Mouse (Mus musculus) B cell, adult 67 days (primary cell): ENCODE results near the gene Rbm44. TPM values are rescaled to one million over a fixed set of nuclear protein-coding genes. Genes with fewer than 3 reads are reported as not detected.

Experiments used
- total RNA-seq, 2 experiments: library from RNA; stranded (reverse); gene quantifications; 4 replicates each; pipeline ENCODE4 v1.2.4; 2023

Rbm44 gene
- 1 to 10 TPM; 1.8 to 2.7 TPM for total RNA-seq

DNA sequence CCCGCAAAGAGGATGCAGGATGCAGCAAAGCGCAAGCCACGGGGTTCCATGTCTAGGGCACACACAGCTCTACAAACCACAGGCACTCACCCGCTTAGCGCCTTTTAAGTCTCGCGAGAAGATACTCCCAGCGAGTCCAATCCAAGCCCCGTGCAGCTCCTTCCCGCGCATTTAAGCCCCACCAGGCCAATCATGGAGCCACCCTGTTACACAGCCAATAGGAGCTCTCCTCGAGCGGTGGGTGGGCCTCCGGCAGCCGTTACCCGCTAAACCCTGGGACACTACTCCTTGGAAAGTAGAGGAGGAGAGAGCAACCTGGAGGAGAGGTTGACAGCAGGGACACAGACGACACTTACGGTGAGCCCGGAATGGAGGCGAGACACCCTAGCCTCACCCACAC lies at the start of gene Rbm44:
Rbm44 (plus strand) TSS at position 277 of the 400 bp plus-strand sequence.

DNA sequence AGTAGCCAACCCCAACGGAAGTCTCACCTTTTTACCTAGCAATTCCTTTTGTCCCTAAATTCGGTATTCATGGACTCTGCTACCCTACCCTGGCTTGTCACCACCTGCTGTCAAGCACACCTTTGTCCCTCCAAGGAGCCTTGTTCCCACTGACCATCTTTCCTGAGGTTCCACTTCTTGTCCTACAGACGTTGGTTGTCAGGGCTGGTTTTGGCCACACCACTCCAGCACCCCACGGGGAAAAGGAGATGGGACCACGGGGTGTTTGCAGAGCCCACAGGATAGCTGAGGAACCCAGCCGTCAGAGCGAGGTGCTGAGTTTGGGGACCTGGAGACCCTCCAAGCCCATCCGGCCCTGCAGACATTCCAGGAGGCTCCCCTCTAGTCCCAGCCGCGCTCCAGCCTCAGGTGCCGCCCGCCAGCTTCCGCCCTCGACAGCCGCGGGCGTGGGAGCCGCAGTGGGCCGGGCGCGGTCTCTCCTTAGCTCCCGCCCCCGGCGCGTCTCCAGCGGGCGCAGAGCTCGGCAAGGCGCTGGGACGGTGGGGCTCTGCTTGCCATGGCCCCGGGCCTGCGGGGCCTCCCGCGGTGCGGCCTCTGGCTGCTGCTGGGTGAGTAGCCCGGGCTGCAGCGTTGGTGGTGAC lies 34.8 kb downstream of the Rbm44 start, which contains the start of gene Ramp1:
Ramp1 (plus strand) TSS at position 290 of the 641 bp plus-strand sequence.

Other genes starting within 250 kb of the Rbm44 start
- gene Mlph, start 230.0 kb upstream of the Rbm44 start, total RNA-seq = not detected
- gene Prlh, start 192.0 kb upstream of the Rbm44 start, total RNA-seq = not detected
- gene Rab17, start 175.4 kb upstream of the Rbm44 start, total RNA-seq = not detected
- 100 to 1,000 TPM; 141 to 144 TPM for gene Lrrfip1, start 146.4 kb upstream of the Rbm44 start, total RNA-seq
- gene Ramp1, start 34.7 kb downstream of the Rbm44 start, total RNA-seq = under 1 TPM in 1 of 2 experiments, not detected in 1; 0.23 TPM
- 10 to 100 TPM; 50.8 to 66.0 TPM for gene Ube2f, start 105.2 kb downstream of the Rbm44 start, total RNA-seq
- gene Scly, start 153.2 kb downstream of the Rbm44 start, total RNA-seq = 10 to 100 TPM; 28.1 to 40.0 TPM
- gene Espnl, start 177.0 kb downstream of the Rbm44 start, total RNA-seq = under 1 TPM in 1 of 2 experiments, not detected in 1; 0.39 TPM
- not detected for gene Klhl30, start 205.9 kb downstream of the Rbm44 start, total RNA-seq
- gene Erfe, start 221.3 kb downstream of the Rbm44 start, total RNA-seq = not detected